Mouse (Mus musculus) liver, embryonic 12.5 days (tissue): ENCODE measurements around the gene Gng12. TPM values are rescaled to one million over a fixed set of nuclear protein-coding genes. Genes with fewer than 3 reads are reported as not detected.

Source experiments
- ATAC-seq: fragments of 200-750 bp; cut with Nextera tagmentation; 2 replicates; pipeline ENCODE4 v1.8.0; 2017; ENCODE audit warnings: moderate number of reproducible peaks, mild to moderate bottlenecking, moderate library complexity
- H3K27ac ChIP-seq: fragments of 300-500 bp; sonication (generic); 2 replicates; pipeline ENCODE4 v1.5.1; 2016; ENCODE audit warnings: mild to moderate bottlenecking
- H3K27me3 ChIP-seq: fragments of 300-500 bp; sonication (generic); replicated peaks from 2 replicates; pipeline ENCODE4 v1.6.1; 2016; ENCODE audit warnings: mild to moderate bottlenecking, moderate library complexity
- H3K36me3 ChIP-seq: fragments of 300-500 bp; sonication (generic); 2 replicates; pipeline ENCODE4 v1.6.1; 2016; ENCODE audit warnings: mild to moderate bottlenecking, moderate library complexity
- H3K4me1 ChIP-seq: fragments of 300-500 bp; sonication (generic); 2 replicates; pipeline ENCODE4 v1.6.1; 2016
- H3K4me2 ChIP-seq: fragments of 300-500 bp; sonication (generic); 2 replicates; pipeline ENCODE4 v1.6.1; 2016; ENCODE audit warnings: mild to moderate bottlenecking, moderate library complexity
- H3K4me3 ChIP-seq: fragments of 300-500 bp; sonication (generic); 2 replicates; pipeline ENCODE4 v1.5.1; 2016; ENCODE audit warnings: mild to moderate bottlenecking, moderate library complexity
- H3K9ac ChIP-seq: fragments of 300-500 bp; sonication (generic); 2 replicates; pipeline ENCODE4 v1.6.1; 2016; ENCODE audit warnings: mild to moderate bottlenecking, moderate library complexity
- H3K9me3 ChIP-seq: fragments of 300-500 bp; sonication (generic); replicated peaks from 2 replicates; pipeline ENCODE4 v1.6.1; 2016; ENCODE audit warnings: mild to moderate bottlenecking, moderate library complexity
- WGBS: fragments of 180-500 bp; shearing (Covaris S2); methylation state at CpG from one replicate; pipeline ENCODE4 v1.1.7; 2016; ENCODE audit not compliant: insufficient replicate concordance; 5-methylcytosine and 5-hydroxymethylcytosine counted together
- polyA plus RNA-seq: library from polyadenylated mRNA; unstranded; fragments of >200 nt; fragmentation: Nextera tagmentation; extraction: Ambion mirVana; gene quantifications from 2 replicates; pipeline ENCODE4 v1.2.1, GENCODE M21; 2016

Gene Gng12
- polyA plus RNA-seq, 1 experiment from 2014 or later: 35.0 TPM

DNA sequence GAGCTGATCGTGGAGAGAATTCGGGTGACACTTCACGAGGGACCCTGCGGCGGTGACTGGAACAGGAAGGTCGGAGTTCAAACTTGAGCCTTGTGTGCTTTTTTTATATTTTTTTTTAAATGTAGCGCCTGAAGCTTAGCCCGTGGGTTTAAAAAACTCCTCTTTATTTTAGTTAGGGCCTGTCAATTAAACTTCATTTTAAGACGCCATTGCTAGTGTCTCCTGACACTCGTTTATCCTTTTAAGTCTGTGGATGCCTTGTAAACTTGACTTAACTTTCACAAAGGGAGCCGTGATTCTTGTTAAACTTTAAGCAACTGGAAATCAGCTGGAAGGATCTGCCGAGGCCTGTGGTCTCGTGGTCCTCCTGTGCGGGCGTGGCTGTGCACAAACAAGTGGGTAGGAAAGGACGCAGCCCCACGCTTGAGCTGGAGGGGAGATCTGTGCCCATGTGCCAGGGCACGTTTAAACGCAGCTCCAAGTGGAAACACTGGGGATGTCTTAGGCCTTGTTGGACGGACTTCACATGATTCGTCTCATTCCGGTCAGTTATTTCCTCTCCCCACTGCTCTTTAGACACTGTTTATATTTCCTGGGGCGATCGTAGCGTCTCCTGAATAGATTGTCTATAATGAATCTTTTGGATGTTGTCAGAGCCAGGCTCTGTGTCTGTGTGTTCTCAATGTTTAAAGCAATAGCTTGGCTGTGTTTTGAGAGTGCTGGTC lies 886 bp downstream of the Gng12 start:
- peak overlapping the region; percentile 72 for H3K27ac ChIP-seq
- H3K9me3 ChIP-seq: no peaks in the 10 kb centered on the region
- H3K27me3 ChIP-seq: peaks cover 13% of the 10 kb centered on the region; the same call in 1 of the 2 replicates
- H3K36me3 ChIP-seq: no peaks in the 10 kb centered on the region
- ATAC-seq: no peak
- WGBS: 5% methylated on average over 25 of the region's 25 CpGs
- H3K9ac ChIP-seq: peak overlapping the region; percentile 87
- H3K4me1 ChIP-seq: peaks cover 29% of the 10 kb centered on the region
- peak overlapping the region; percentile 80 for H3K4me3 ChIP-seq
- H3K4me2 ChIP-seq: peak overlapping the region; percentile 100

DNA sequence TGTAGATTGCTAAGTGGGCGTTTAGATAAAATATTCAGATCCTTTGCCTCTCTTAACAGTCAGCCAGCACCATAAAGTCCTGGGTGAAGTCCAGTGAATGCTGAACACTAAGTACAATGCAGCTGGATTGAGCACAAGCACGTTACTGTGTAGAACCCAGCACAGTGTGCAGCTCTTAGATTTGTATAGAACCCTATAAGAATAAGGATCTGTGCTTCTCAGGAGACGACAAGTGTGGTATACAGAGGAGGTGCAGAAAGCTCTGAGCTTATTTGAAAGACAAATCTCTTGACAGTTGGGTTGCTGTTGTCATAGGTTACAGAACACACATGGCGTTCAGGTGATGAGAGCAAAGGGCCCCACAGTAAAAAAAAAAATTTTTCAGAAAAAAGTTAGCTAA lies 1.8 kb downstream of the Gng12 start:
- WGBS: 56% methylated on average over 4 of the region's 4 CpGs
- H3K4me3 ChIP-seq: peak overlapping the region; percentile 80; the same call in 1 of the 2 replicates
- H3K4me2 ChIP-seq: peak overlapping the region; percentile 100
- H3K27ac ChIP-seq: no peak overlapping the region
- H3K9me3 ChIP-seq: no peaks in the 10 kb centered on the region
- no peak overlapping the region for H3K9ac ChIP-seq
- no peaks in the 10 kb centered on the region for H3K36me3 ChIP-seq
- ATAC-seq: no peak
- H3K27me3 ChIP-seq: peaks cover 13% of the 10 kb centered on the region; the same call in 1 of the 2 replicates
- peaks cover 30% of the 10 kb centered on the region for H3K4me1 ChIP-seq

DNA sequence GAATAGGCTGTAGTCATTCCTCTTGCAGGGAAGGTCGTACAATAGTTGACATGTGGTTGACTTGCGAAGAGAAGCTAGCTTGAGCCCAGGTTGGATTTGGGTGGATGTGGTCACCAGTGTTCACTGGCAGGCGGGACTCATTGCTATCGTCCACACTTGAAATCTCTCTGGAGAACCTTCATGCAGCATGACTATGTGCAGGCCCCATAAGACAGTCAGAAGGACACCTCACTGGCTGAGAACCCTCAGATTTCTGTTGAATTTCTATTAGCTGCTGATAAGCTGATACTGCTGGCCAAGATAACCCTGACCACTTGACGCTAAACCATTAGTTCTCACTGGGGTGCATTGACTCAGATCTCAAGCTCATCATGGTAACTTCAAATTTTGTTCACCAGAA lies 5.7 kb downstream of the Gng12 start:
- 48% methylated on average over 5 of the region's 5 CpGs for WGBS
- Histone ChIP-seq H3K27ac (no peak overlapping the region), H3K9me3 (no peaks in the 10 kb centered on the region), H3K4me1 (peaks cover 45% of the 10 kb centered on the region), H3K4me3 (no peak overlapping the region), H3K4me2 (no peak overlapping the region), H3K27me3 (no peaks in the 10 kb centered on the region), H3K9ac (no peak overlapping the region), H3K36me3 (no peaks in the 10 kb centered on the region)
- no peak for ATAC-seq

DNA sequence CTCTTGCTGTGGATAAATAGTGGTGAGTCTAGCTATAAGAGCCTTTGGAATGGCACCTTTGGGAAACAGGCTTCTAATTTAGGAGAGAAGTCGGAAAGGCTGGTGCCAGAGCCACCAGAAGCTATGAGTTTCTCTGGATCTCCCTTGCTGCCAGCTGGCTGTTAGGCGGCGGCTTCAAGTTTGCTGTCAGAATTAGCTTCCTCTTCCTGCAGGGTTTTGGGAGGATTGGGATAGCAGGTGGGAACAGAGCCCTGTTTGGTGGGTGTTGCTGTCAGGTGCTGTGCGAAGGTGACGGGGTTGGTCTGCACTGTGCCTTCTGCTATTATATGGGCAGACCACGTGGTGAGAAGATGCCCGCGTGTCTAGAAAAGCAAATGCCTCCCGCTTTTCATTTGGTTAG lies 7.0 kb downstream of the Gng12 start:
- Histone ChIP-seq H3K4me1 (peaks cover 43% of the 10 kb centered on the region), H3K9ac (no peak overlapping the region), H3K4me3 (no peak overlapping the region), H3K36me3 (no peaks in the 10 kb centered on the region), H3K27ac (no peak overlapping the region), H3K27me3 (no peaks in the 10 kb centered on the region), H3K4me2 (no peak overlapping the region), H3K9me3 (no peaks in the 10 kb centered on the region)
- ATAC-seq: no peak
- 73% methylated on average over 9 of the region's 9 CpGs for WGBS

DNA sequence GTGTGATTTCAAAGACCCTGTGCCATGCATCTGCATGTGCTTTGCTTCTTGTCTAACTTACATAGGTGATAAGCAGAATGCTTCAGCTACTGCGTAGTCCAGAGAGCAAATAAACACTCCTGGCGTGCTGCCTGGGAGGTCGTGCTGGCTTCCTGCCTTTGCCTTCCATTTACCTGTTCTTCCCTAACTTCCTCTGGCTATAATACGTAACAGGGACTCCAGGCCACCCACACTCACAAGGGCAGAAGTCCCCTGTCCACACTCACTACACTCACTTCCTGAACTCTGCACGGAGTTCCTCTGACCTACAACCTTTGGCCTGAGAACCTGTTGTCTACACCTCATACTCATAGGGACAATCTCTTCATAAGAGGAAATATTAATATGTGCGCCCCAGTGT lies 7.5 kb downstream of the Gng12 start:
- ATAC-seq: no peak

DNA sequence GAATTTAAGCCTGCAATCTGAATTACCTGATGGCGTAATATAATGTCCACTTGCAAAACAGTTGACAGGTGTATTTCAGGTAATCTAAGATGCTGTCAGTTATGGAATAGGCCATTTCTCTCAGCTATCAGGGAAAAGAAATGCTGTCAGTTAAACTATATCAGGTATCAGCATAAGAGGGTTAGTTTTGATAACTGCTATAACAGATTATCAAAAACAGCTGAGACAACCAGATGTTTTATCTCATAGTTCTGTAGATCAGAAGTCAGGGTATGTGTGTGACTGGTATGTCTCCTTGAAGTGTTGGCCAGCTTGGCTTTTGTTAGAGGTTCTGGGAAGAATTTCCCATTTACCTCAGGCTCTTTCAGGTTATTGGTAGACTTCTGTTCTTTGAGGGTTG lies 10.0 kb downstream of the Gng12 start:
- peaks cover 64% of the 10 kb centered on the region for H3K4me1 ChIP-seq
- H3K4me3 ChIP-seq: no peak overlapping the region
- H3K4me2 ChIP-seq: no peak overlapping the region
- no peaks in the 10 kb centered on the region for H3K27me3 ChIP-seq
- no peaks in the 10 kb centered on the region for H3K36me3 ChIP-seq
- WGBS: 68% methylated on average over 1 of the region's 1 CpGs
- no peaks in the 10 kb centered on the region for H3K9me3 ChIP-seq
- no peak for ATAC-seq
- H3K9ac ChIP-seq: no peak overlapping the region
- no peak overlapping the region for H3K27ac ChIP-seq

More for the DNA sequence above, 7.5 kb downstream of the Gng12 start:
- Histone ChIP-seq H3K4me1 (peaks cover 45% of the 10 kb centered on the region), H3K9me3 (no peaks in the 10 kb centered on the region), H3K9ac (no peak overlapping the region), H3K27me3 (no peaks in the 10 kb centered on the region), H3K27ac (no peak overlapping the region), H3K4me2 (no peak overlapping the region), H3K36me3 (no peaks in the 10 kb centered on the region), H3K4me3 (no peak overlapping the region)
- 65% methylated on average over 6 of the region's 6 CpGs for WGBS

DNA sequence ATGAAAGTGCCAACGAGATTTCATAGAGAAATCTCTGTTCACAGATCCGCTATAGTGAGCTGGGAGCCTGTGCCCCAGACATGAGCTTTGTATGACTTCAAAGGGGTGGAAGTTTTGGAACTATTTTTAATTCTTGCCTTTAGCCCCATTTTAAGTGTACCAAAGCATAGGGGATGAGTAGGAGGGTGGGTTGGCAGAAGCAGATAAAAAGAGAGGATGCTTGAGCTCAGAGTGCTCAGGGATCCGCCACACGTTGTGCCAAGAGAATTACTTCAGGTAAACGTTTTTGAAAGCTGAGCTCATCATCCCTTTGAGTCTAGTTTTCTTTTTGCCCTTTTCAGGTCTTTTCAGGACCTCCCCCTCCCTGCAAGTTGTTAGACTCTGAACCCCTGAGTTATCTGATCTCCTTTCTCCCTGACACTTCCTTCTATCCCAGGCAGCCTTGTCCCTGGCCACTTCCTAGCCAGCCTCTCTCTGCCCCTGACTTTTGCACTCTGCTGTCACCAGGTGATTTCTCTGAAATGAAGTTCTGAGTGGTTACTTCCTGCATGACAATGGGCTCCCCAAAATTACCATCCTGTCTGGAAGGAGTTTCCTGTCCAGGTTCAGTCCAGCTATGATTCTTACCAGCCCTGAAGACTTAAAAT lies 12.3 kb downstream of the Gng12 start:
- H3K27me3 ChIP-seq: no peaks in the 10 kb centered on the region
- H3K9me3 ChIP-seq: no peaks in the 10 kb centered on the region
- no peak overlapping the region for H3K4me2 ChIP-seq
- H3K4me1 ChIP-seq: peaks cover 58% of the 10 kb centered on the region
- no peaks in the 10 kb centered on the region for H3K36me3 ChIP-seq
- no peak overlapping the region for H3K27ac ChIP-seq
- no peak overlapping the region for H3K9ac ChIP-seq
- WGBS: 57% methylated on average over 5 of the region's 5 CpGs
- no peak for ATAC-seq
- no peak overlapping the region for H3K4me3 ChIP-seq

DNA sequence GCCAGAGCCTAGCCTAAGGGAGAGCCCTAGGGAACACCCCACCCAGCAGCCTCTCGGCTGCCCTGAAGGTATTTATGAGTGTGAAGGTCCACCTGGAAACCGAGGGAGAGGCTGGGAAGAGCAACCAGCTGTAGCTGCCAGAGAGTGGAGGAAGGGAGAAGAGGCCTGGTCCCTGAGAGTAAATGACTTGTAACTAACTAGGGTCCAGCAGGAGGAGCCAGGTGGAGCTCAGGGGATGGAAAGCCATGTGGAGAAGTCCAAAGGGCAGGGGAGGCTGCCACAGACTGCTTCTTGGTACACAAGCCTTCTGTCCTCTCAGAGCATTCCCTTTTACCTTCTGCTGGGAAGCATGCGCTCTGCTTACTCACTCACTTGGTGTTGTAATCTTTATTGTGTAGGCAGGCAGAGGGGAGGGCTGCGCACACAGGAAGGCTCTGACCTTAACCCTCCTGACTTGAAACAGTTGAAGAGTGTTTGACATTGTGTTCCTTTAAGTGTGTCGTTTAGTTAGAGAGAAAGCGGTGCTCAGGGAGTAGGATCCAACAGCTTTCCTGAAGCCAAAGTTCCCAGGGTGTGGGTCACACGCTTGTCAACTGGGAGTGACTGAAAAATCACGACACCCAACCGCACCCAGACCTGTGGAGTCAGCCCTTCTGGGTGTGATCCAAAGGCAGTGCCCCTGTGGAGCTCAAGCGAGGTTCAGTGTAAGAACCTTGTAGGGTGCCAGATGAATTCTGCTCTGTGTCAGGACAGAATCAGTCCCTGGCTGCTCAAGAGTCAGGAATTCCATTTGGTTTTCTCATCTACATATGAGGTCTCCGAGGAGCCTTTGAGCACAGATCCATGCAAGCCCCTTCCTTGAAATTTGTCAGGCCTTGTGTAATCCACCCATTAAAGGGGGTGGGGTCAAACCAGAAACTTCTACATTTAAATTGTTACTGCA lies 14.6 kb downstream of the Gng12 start:
- WGBS: 51% methylated on average over 11 of the region's 11 CpGs
- Histone ChIP-seq H3K4me2 (no peak overlapping the region), H3K4me3 (no peak overlapping the region), H3K27me3 (no peaks in the 10 kb centered on the region), H3K9ac (no peak overlapping the region), H3K9me3 (no peaks in the 10 kb centered on the region), H3K36me3 (0 out of 2 replicates have a peak, but pooled peaks cover 2% of the 10 kb centered on the region), H3K27ac (0 out of 2 replicates have a peak overlapping the region, but pooled peaks have one; percentile 5), H3K4me1 (peaks cover 45% of the 10 kb centered on the region)
- peak; percentile 46 for ATAC-seq

DNA sequence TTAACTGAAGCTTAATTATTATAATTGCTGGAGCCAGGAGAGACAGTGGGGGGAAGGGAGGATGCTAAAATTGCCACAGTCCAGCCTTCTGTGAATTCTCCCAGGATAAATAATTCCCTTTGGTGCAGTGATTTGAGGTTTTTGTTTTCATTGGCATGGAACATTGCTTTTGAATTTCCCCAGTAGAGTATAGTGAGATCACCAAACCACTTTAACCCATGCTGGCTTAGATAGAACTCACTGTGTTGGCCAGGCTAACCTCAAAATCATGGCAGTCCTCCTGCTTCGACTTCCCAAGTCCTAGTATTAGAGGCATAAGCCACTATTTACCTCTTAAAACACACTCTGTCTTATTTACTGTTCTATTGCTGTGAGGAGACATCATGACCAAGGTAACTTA lies 17.2 kb downstream of the Gng12 start:
- WGBS: 69% methylated on average over 1 of the region's 1 CpGs
- no peak overlapping the region for H3K27ac ChIP-seq
- no peak for ATAC-seq
- 0 out of 2 replicates have a peak, but pooled peaks cover 2% of the 10 kb centered on the region for H3K36me3 ChIP-seq
- H3K27me3 ChIP-seq: no peaks in the 10 kb centered on the region
- H3K4me1 ChIP-seq: peaks cover 22% of the 10 kb centered on the region
- no peak overlapping the region for H3K4me3 ChIP-seq
- no peaks in the 10 kb centered on the region for H3K9me3 ChIP-seq
- no peak overlapping the region for H3K4me2 ChIP-seq
- no peak overlapping the region for H3K9ac ChIP-seq

DNA sequence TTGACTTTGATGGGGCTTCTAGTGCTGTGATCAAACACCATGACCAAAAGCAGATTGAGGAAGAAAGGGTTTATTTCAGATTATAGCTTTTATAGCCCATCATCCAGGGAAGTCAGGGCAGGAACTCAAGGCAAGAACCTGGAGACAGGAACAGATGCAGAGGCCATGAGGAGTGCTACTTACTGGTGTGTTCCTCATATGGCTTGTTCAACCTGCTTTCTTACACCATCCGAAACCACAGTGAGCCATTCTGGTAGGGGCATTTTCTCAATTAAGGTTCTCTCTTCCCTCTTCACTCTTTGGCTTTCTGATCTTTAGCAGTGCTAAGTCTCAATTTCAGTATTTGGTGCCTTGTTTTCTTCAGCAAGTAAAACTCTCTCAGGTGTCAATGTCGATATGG lies 19.4 kb downstream of the Gng12 start:
- H3K9me3 ChIP-seq: no peaks in the 10 kb centered on the region
- H3K4me3 ChIP-seq: no peak overlapping the region
- WGBS: 73% methylated on average over 2 of the region's 2 CpGs
- no peak overlapping the region for H3K27ac ChIP-seq
- H3K4me1 ChIP-seq: peaks cover 5% of the 10 kb centered on the region
- ATAC-seq: no peak
- no peak overlapping the region for H3K4me2 ChIP-seq
- H3K36me3 ChIP-seq: 0 out of 2 replicates have a peak, but pooled peaks cover 2% of the 10 kb centered on the region
- no peaks in the 10 kb centered on the region for H3K27me3 ChIP-seq
- no peak overlapping the region for H3K9ac ChIP-seq

DNA sequence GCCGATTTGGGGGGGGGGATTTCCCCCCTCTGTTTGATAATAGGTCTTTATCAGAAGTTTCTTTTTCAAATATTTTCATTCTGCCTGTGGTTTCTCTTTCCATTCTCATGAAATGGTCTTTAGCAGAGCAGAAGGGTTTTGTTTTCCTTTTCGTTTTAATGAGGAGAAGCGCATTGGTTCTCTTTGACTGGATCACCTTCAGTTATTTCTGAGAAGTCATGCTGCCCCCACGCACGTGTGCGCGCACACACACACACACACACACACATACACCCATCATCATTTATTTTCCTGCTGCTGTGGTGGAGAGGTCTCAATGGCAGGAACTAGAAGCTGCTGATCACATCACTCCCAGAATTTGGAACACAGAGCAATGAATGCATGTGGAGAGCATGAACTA lies 20.8 kb downstream of the Gng12 start:
- H3K9me3 ChIP-seq: no peaks in the 10 kb centered on the region
- H3K36me3 ChIP-seq: 0 out of 2 replicates have a peak, but pooled peaks cover 2% of the 10 kb centered on the region
- no peak overlapping the region for H3K27ac ChIP-seq
- no peaks in the 10 kb centered on the region for H3K27me3 ChIP-seq
- no peak overlapping the region for H3K4me3 ChIP-seq
- 76% methylated on average over 7 of the region's 7 CpGs for whole genome bisulfite sequencing
- H3K4me1 ChIP-seq: no peaks in the 10 kb centered on the region
- H3K4me2 ChIP-seq: no peak overlapping the region
- no peak for ATAC-seq
- H3K9ac ChIP-seq: no peak overlapping the region

DNA sequence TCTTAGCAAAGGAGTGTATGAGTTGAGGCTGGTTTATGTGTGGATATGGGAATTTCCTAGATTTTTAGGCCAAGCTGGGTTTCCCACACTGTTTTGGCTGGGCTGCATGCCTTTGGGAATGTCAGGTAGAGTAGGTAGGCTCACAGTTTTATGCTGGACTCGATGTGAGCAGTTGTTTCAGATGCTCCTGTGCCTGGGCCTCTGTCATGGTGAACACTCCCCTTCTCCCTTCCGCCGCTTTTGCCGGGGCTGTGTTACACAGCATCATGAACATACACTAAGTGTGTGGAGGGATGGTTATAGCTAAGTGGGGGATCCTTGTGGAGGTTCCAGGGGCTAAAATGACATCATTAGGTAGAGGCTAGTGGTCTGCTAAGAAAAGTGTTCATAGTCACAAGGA lies 24.6 kb downstream of the Gng12 start:
- WGBS: 79% methylated on average over 4 of the region's 4 CpGs

More for the DNA sequence above, 24.6 kb downstream of the Gng12 start:
- Histone ChIP-seq H3K36me3 (no peaks in the 10 kb centered on the region), H3K4me2 (no peak overlapping the region), H3K9me3 (no peaks in the 10 kb centered on the region), H3K4me3 (no peak overlapping the region), H3K27me3 (no peaks in the 10 kb centered on the region), H3K27ac (no peak overlapping the region), H3K9ac (no peak overlapping the region), H3K4me1 (no peaks in the 10 kb centered on the region)
- ATAC-seq: no peak
